Mouse (Mus musculus) bone marrow, adult 2 months (tissue): Measurements from ENCODE around the gene Ppard.

Experiments used
- CTCF ChIP-seq: fragments of 200-500 bp; IDR thresholded peaks from 2 replicates; pipeline ENCODE4 v1.5.1; 2011; ENCODE audit warnings: low read length, control low read depth; ENCODE audit not compliant: control insufficient read depth, insufficient read depth
- POLR2A ChIP-seq: fragments of 200-500 bp; IDR thresholded peaks from 2 replicates; pipeline ENCODE4 v1.6.1; 2011; ENCODE audit warnings: low read depth, mild to moderate bottlenecking, control low read depth, low read length, borderline replicate concordance; ENCODE audit not compliant: control insufficient read depth

- TF ChIP-seq CTCF: no peak
- no peak for TF ChIP-seq POLR2A
Measured at GRCm38 (mm10) chr17:28350466-28351352, 118.2 kb downstream of the Ppard start, which contains the start of gene Tead3.
